Mouse (Mus musculus) erythroid progenitor cell, adult 5-6 weeks (primary cell): ENCODE results near the gene Olfr1417. TPM values are rescaled to one million over a fixed set of nuclear protein-coding genes. Genes with fewer than 3 reads are reported as not detected.
A peak's percentile ranks its signal among the peaks of the same experiment; 100 is the strongest.

ENCODE experiments used
- ATAC-seq: replicated peaks from 2 replicates; pipeline ENCODE4 v1.8.0; 2016; ENCODE audit warnings: moderate number of reproducible peaks, mild to moderate bottlenecking, moderate TSS enrichment, inconsistent platforms; ENCODE audit not compliant: poor library complexity, low FRiP score, severe bottlenecking
- total RNA-seq, 2 experiments: library from RNA; stranded (forward) in 1 of 2; stranded (reverse) in 1 of 2; fragments of 150-400 nt in 1 of 2; fragments of 186-747, 209-891 nt in 1 of 2; gene quantifications; 2 replicates each; pipeline versions ENCODE4 v1.2.3 to v1.2.4; 2015 to 2017; ENCODE audit warnings: low replicate concordance in 2 of 2

The Olfr1417 gene
- total RNA-seq, 2 experiments from 2014 or later, result not detected

- ATAC-seq, result no peak
Observed at GRCm38 (mm10) chr19:11811688-11812365, 27.2 kb downstream of the Olfr1417 start.

GRCm38 (mm10) chr19:11810856-11811255 is 28.2 kb downstream of the Olfr1417 start:
- no peak for ATAC-seq

GRCm38 (mm10) chr19:11810003-11810758 is 28.8 kb downstream of the Olfr1417 start:
- no peak for ATAC-seq

GRCm38 (mm10) chr19:11808452-11808851 is 30.6 kb downstream of the Olfr1417 start:
- ATAC-seq, result no peak

- no peak for ATAC-seq
Observed at GRCm38 (mm10) chr19:11807822-11808221, 31.2 kb downstream of the Olfr1417 start.

- no peak for ATAC-seq
Observed at GRCm38 (mm10) chr19:11807251-11807650, 31.8 kb downstream of the Olfr1417 start.

- no peak for ATAC-seq
Observed at GRCm38 (mm10) chr19:11804423-11804822, 34.6 kb downstream of the Olfr1417 start.

- ATAC-seq, result 0 out of 2 replicates have a peak, but pooled peaks have one; percentile 42
Observed at GRCm38 (mm10) chr19:11800531-11801315, 38.3 kb downstream of the Olfr1417 start.

- no peak for ATAC-seq
Observed at GRCm38 (mm10) chr19:11794447-11794846, 44.6 kb downstream of the Olfr1417 start.

- no peak for ATAC-seq
Observed at GRCm38 (mm10) chr19:11793741-11794359, 45.2 kb downstream of the Olfr1417 start.

- no peak for ATAC-seq
Observed at GRCm38 (mm10) chr19:11791825-11792224, 47.2 kb downstream of the Olfr1417 start.

GRCm38 (mm10) chr19:11788876-11789275 is 50.1 kb downstream of the Olfr1417 start:
- no peak for ATAC-seq

- ATAC-seq, result no peak
Observed at GRCm38 (mm10) chr19:11787826-11788225, 51.2 kb downstream of the Olfr1417 start.

GRCm38 (mm10) chr19:11785409-11786154 is 53.4 kb downstream of the Olfr1417 start:
- no peak for ATAC-seq

GRCm38 (mm10) chr19:11777191-11777865 is 61.7 kb downstream of the Olfr1417 start:
- 0 out of 2 replicates have a peak, but pooled peaks have one; percentile 59 for ATAC-seq
